Comparison of ENCODE assay signal across 13 mouse cellular contexts in the genomic region with DNA sequence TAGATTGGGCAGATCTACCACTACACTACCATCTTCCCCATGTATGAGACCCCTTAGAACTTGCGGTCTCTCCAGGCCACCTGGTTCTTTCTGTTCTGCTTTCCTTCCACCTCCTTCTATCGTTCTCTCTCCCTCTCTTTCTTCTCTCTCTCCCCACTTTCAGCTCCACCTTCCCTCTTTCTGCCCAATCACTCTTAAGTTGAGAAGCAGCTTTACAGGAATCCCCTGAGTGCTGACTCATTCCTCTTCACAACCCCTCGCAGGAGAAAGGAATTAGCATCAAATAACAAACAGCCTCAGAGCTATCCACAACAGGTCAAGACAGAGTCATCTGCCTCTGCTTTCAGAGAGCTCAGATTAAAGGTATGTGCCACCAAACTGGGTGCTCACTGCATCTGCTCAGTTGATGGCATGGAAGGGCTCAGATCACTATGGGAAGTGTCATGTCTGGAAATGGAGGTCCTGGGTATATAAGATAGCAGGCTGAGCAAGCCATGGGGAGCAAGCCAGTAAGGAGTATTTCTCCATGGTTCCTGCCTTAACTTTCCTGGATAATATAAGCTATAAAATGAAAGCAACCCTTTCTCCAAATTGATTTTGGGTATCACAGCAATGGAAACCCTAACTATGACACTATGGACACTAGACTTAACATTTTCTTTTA. TPM values are rescaled to one million over a fixed set of nuclear protein-coding genes. Genes with fewer than 3 reads are reported as not detected.
A peak's percentile ranks its signal among the peaks of the same experiment; 100 is the strongest.
DNase-seq lines count a peak whose midpoint lies in the region; ATAC-seq and TF ChIP-seq lines count a peak whose summit lies in the region.
"Had no signal": no experiment of that assay in that cellular context is flagged by ENCODE, and none has a peak within 500 bp of the region (broad histone marks: within the 10 kb centered on the region; RNA-seq: fewer than 3 reads in every experiment).

No protein-coding gene starts in this region.

- H3K9me3 ChIP-seq in CH12.LX (replicated peaks; ENCODE audit: low read length), result no peaks in the 10 kb centered on the region
- H3K9me3 ChIP-seq in hindbrain, embryonic 12.5 days (replicated peaks), result no peaks in the 10 kb centered on the region
- H3K9me3 ChIP-seq: limb, embryonic 15.5 days had no signal

- no peak for ATAC-seq in hindbrain, embryonic 12.5 days (ENCODE audit: low FRiP score)

- peak overlapping the region; percentile 79 for H3K4me2 ChIP-seq in CH12.LX (ENCODE audit: insufficient read depth, low read depth, poor library complexity, severe bottlenecking)
- no peak overlapping the region for H3K4me2 ChIP-seq in hindbrain, embryonic 12.5 days (replicated peaks)
- H3K4me2 ChIP-seq: limb, embryonic 15.5 days had no signal

- H3K36me3 ChIP-seq in CH12.LX (replicated peaks in 1 of 2; ENCODE audit: control insufficient read depth in 1 of 2, insufficient read depth in 1 of 2, low read length in 1 of 2), result peaks cover 13 to 47% of the 10 kb centered on the region in 2 experiments
- peaks cover 28% of the 10 kb centered on the region for H3K36me3 ChIP-seq in hindbrain, embryonic 12.5 days

- H3K4me3 ChIP-seq in CH12.LX (replicated peaks in 1 of 3; ENCODE audit: low read depth in 2 of 3, low read length in 2 of 3, poor library complexity in 1 of 3), result no peak overlapping the region
- no peak overlapping the region for H3K4me3 ChIP-seq in hindbrain, embryonic 12.5 days
- H3K4me3 ChIP-seq: limb, embryonic 15.5 days had no signal

- peak; percentile 96 for TF ChIP-seq EP300 in CH12.LX (IDR thresholded peaks at IDR 0.05; ENCODE audit: low read length)

- WGBS in hindbrain, embryonic 12.5 days, result 79% methylated on average over 3 of the region's 3 CpGs

- in situ Hi-C loops in CH12.LX (cut with MboI; ENCODE audit: low pct_ligation_motif_present, low pct_unique_long_range_greater_than_20kb, low sequenced_read_pairs), result no loop called here

- H3K9ac ChIP-seq in CH12.LX (ENCODE audit: insufficient read depth, low read depth), result 0 out of 2 replicates have a peak overlapping the region, but pooled peaks have one; percentile 53
- H3K9ac ChIP-seq in hindbrain, embryonic 12.5 days, result no peak overlapping the region
- H3K9ac ChIP-seq: limb, embryonic 15.5 days had no signal

- dilution Hi-C loops in CH12.LX (cut with MboI; ENCODE audit: extremely low pct_ligation_motif_present, extremely low pct_unique_long_range_greater_than_20kb, low sequenced_read_pairs), result no loop called here

- H3K79me2 ChIP-seq in CH12.LX (replicated peaks; ENCODE audit: control insufficient read depth, extremely low read depth, insufficient read depth, poor library complexity, severe bottlenecking), result peaks cover 69% of the 10 kb centered on the region

- peaks cover 10 to 57% of the 10 kb centered on the region in 2 experiments; a peak in 3 of 4 replicates for H3K4me1 ChIP-seq in CH12.LX (ENCODE audit: control insufficient read depth in 1 of 2, insufficient read depth in 2 of 2)
- no peaks in the 10 kb centered on the region for H3K4me1 ChIP-seq in hindbrain, embryonic 12.5 days

- TF ChIP-seq POLR2A in CH12.LX (IDR thresholded peaks at IDR 0.05; ENCODE audit: low read depth, low read length), result no peak; the same call in 1 of the 2 replicates

- peak overlapping the region; percentile 89 for H3K27ac ChIP-seq in CH12.LX (ENCODE audit: insufficient read depth, low read depth)
- H3K27ac ChIP-seq in hindbrain, embryonic 12.5 days, result no peak overlapping the region
- H3K27ac ChIP-seq: limb, embryonic 15.5 days; macrophage had no signal

- DNase-seq in 3T3-L1 (ENCODE audit: low read depth, low spot score) (peak; percentile 86), CH12.LX (ENCODE audit: extremely low read depth) (peak; percentile 90), R1 (ENCODE audit: low read depth, low spot score) (peak; percentile 84)
- peak; percentile 28 for DNase-seq in induced T-regulatory cell, adult 2 months (ENCODE audit: low read depth)
- no peak for DNase-seq in lung, postnatal 4 days
- DNase-seq in layer of hippocampus, adult 9-11 months, result no peak
- DNase-seq in frontal cortex, postnatal 25 days (ENCODE audit: low spot score in 2 of 2), result no peak
- DNase-seq: cerebellum, adult 8-10 months; heart, postnatal 14 days; retina, postnatal 1 day had no signal

- TF ChIP-seq CTCF in CH12.LX (conservative IDR thresholded peaks at IDR 0.05 in 1 of 2, IDR thresholded peaks at IDR 0.05 in 1 of 2; ENCODE audit: low read depth in 2 of 2, low read length in 2 of 2), result no peak

- TF ChIP-seq RAD21 in CH12.LX (IDR thresholded peaks at IDR 0.05; ENCODE audit: low read depth, low read length), result no peak

- H3K27me3 ChIP-seq in CH12.LX (replicated peaks), result no peaks in the 10 kb centered on the region
- no peaks in the 10 kb centered on the region for H3K27me3 ChIP-seq in hindbrain, embryonic 12.5 days
- H3K27me3 ChIP-seq: limb, embryonic 15.5 days had no signal

TF ChIP-seq in CH12.LX, 34 proteins besides CTCF, POLR2A, EP300 and RAD21:
- TF ChIP-seq BHLHE40 (IDR thresholded peaks at IDR 0.05; ENCODE audit: low read depth, low read length) (no peak), ZC3H11A (IDR thresholded peaks at IDR 0.05; ENCODE audit: low read depth, low read length) (no peak), RCOR1 (conservative IDR thresholded peaks at IDR 0.05; ENCODE audit: low read depth, low read length) (0 out of 2 replicates have a peak, but pooled peaks have one; percentile 30), JUND (conservative IDR thresholded peaks at IDR 0.05; ENCODE audit: low read depth, low read length) (peak; percentile 51; the same call in 1 of the 2 replicates), MAFK (IDR thresholded peaks at IDR 0.05; ENCODE audit: insufficient replicate concordance, low read length) (0 out of 2 replicates have a peak, but pooled peaks have one; percentile 65), MEF2A (IDR thresholded peaks at IDR 0.05; ENCODE audit: borderline replicate concordance, low read depth, low read length) (peak; percentile 71; the same call in 1 of the 2 replicates), ZMIZ1 (IDR thresholded peaks at IDR 0.05; ENCODE audit: low read depth, low read length) (no peak), JUN (IDR thresholded peaks at IDR 0.05; ENCODE audit: insufficient read depth, low read depth, low read length) (peak; percentile 7; the same call in 1 of the 2 replicates), TCF12 (IDR thresholded peaks at IDR 0.05; ENCODE audit: low read depth, low read length) (peak; percentile 83), E2F4 (IDR thresholded peaks at IDR 0.05; ENCODE audit: insufficient replicate concordance, low read depth, low read length) (no peak), POLR2AphosphoS2 (IDR thresholded peaks at IDR 0.05; ENCODE audit: low read depth, low read length) (no peak), CHD2 (IDR thresholded peaks at IDR 0.05; ENCODE audit: low read length) (0 out of 2 replicates have a peak, but pooled peaks have one; percentile 30), SMC3 (IDR thresholded peaks at IDR 0.05; ENCODE audit: low read depth, low read length) (no peak), IRF4 (IDR thresholded peaks at IDR 0.05; ENCODE audit: low read depth, low read length) (peak; percentile 95), UBTF (IDR thresholded peaks at IDR 0.05; ENCODE audit: low read depth, low read length) (no peak), HCFC1 (IDR thresholded peaks at IDR 0.05; ENCODE audit: low read depth, low read length) (no peak), MAX (IDR thresholded peaks at IDR 0.05; ENCODE audit: low read length) (no peak), MXI1 (IDR thresholded peaks at IDR 0.05; ENCODE audit: low read depth, low read length) (0 out of 2 replicates have a peak, but pooled peaks have one; percentile 26), USF2 (conservative IDR thresholded peaks at IDR 0.05; ENCODE audit: low read depth, low read length) (no peak), NELFE (IDR thresholded peaks at IDR 0.05; ENCODE audit: low read depth, low read length) (no peak), CHD1 (IDR thresholded peaks at IDR 0.05; ENCODE audit: low read depth, low read length) (no peak), KAT2A (IDR thresholded peaks at IDR 0.05; ENCODE audit: insufficient replicate concordance, low read length) (no peak), NRF1 (IDR thresholded peaks at IDR 0.05; ENCODE audit: low read depth, low read length) (no peak), GABPA (IDR thresholded peaks at IDR 0.05; ENCODE audit: insufficient replicate concordance, low read depth, low read length) (no peak), MAZ (IDR thresholded peaks at IDR 0.05; ENCODE audit: low read depth, low read length) (no peak), ZNF384 (IDR thresholded peaks at IDR 0.05; ENCODE audit: low read depth, low read length) (no peak), USF1 (IDR thresholded peaks at IDR 0.05; ENCODE audit: low read depth, low read length) (no peak), TBP (conservative IDR thresholded peaks at IDR 0.05; ENCODE audit: low read depth, low read length) (no peak), ZKSCAN1 (IDR thresholded peaks at IDR 0.05; ENCODE audit: borderline replicate concordance, low read depth, low read length) (no peak), MYC (IDR thresholded peaks at IDR 0.05; ENCODE audit: low read depth, low read length) (no peak), ELF1 (IDR thresholded peaks at IDR 0.05; ENCODE audit: low read depth, low read length) (no peak), ETS1 (conservative IDR thresholded peaks at IDR 0.05; ENCODE audit: low read depth, low read length) (peak; percentile 67; the same call in 1 of the 2 replicates), SIN3A (IDR thresholded peaks at IDR 0.05; ENCODE audit: low read length) (0 out of 2 replicates have a peak, but pooled peaks have one; percentile 53), PAX5 (IDR thresholded peaks at IDR 0.05; ENCODE audit: low read length) (no peak)

RNA-seq across cellular contexts. Expression of a gene that starts 11.6 kb away (rescaled TPM):
- total RNA-seq in CH12.LX (2012; rRNA removed) (60.6 and 73.6 TPM in 2 replicates), CH12.LX (2014; rRNA removed) (91.3 and 91.5 TPM in 2 replicates)
- 79.2 and 118 TPM in 2 replicates for polyA plus RNA-seq in CH12.LX (2012; ENCODE audit: insufficient read length, low read depth)
- polyA plus RNA-seq in hindbrain, embryonic 12.5 days (2016; fragmentation: Nextera tagmentation; extraction: Ambion mirVana), result 40.5 and 40.6 TPM in 2 replicates

RNA-seq across cellular contexts. Expression of a gene that starts 46.8 kb away (rescaled TPM):
- total RNA-seq in CH12.LX (2012; rRNA removed), result 6.2 and 6.9 TPM in 2 replicates
- total RNA-seq in CH12.LX (2014; rRNA removed), result 9.9 and 10.1 TPM in 2 replicates
- polyA plus RNA-seq in CH12.LX (2012; ENCODE audit: insufficient read length, low read depth), result 9.9 and 10.2 TPM in 2 replicates
- polyA plus RNA-seq in hindbrain, embryonic 12.5 days (2016; fragmentation: Nextera tagmentation; extraction: Ambion mirVana), result 22.9 and 24.9 TPM in 2 replicates

Comparison
In these comparisons a context has a peak if more than half of its experiments do, and no peak if none do; other contexts are left out.
1. DNase-seq: peak in 3T3-L1 (single experiment), CH12.LX (single experiment), R1 (single experiment) and induced T-regulatory cell, adult 2 months (single experiment); none in lung, postnatal 4 days (0 of 2), layer of hippocampus, adult 9-11 months (single experiment) and frontal cortex, postnatal 25 days (0 of 2).